Mouse (Mus musculus) hindbrain, postnatal 0 days (tissue): ENCODE measurements at regions not wholly inside any gene's neighbourhood (a gene's known extent, or its start where the extent isn't known, plus 50 kb on each side); places are given as distances from the start of the nearest gene placed in this dataset.

Experiments
- ATAC-seq: fragments of 200-750 bp; cut with Nextera tagmentation; 2 replicates; pipeline ENCODE4 v1.8.0; 2017; ENCODE audit warnings: mild to moderate bottlenecking, moderate TSS enrichment, moderate library complexity
- DNase-seq: peaks from one replicate; pipeline ENCODE4 v3.0.0-alpha.2; 2015; ENCODE audit warnings: low spot score
- H3K27ac ChIP-seq: fragments of 300-500 bp; sonication (generic); 2 replicates; pipeline ENCODE4 v1.5.1; 2014; ENCODE audit warnings: mild to moderate bottlenecking
- H3K27me3 ChIP-seq: fragments of 300-500 bp; sonication (generic); 2 replicates; pipeline ENCODE4 v1.6.1; 2014; ENCODE audit warnings: low read length, mixed read lengths; ENCODE audit not compliant: insufficient read depth
- H3K36me3 ChIP-seq: fragments of 300-500 bp; sonication (generic); 2 replicates; pipeline ENCODE4 v1.6.1; 2014; ENCODE audit warnings: low read length, mixed read lengths; ENCODE audit not compliant: insufficient read depth
- H3K4me1 ChIP-seq: fragments of 300-500 bp; sonication (generic); 2 replicates; pipeline ENCODE4 v1.6.1; 2014; ENCODE audit warnings: antibody characterized with exemption, low read length, mixed read lengths; ENCODE audit not compliant: insufficient read depth
- H3K4me2 ChIP-seq: fragments of 300-500 bp; sonication (generic); 2 replicates; pipeline ENCODE4 v1.6.1; 2014; ENCODE audit warnings: low read depth, mild to moderate bottlenecking, low read length, moderate library complexity, mixed read lengths
- H3K4me3 ChIP-seq: fragments of 300-500 bp; sonication (generic); 2 replicates; pipeline ENCODE4 v1.5.1; 2014; ENCODE audit warnings: low read length
- H3K9ac ChIP-seq: fragments of 300-500 bp; sonication (generic); replicated peaks from 2 replicates; pipeline ENCODE4 v1.6.1; 2014; ENCODE audit warnings: mild to moderate bottlenecking, low read length, moderate library complexity, mixed read lengths
- H3K9me3 ChIP-seq: fragments of 300-500 bp; sonication (generic); 2 replicates; pipeline ENCODE4 v1.6.1; 2016; ENCODE audit warnings: low read length, mixed read lengths
- CTCF ChIP-seq: IDR thresholded peaks from 2 replicates; pipeline ENCODE4 v1.5.1; 2016; ENCODE audit warnings: antibody characterized with exemption, control low read depth, low read depth
- WGBS: fragments of 180-500 bp; shearing (Covaris S2); extraction: QIAGEN DNeasy Blood & Tissue Kit; methylation state at CpG from one replicate; pipeline ENCODE4 v1.1.7; 2014; 5-methylcytosine and 5-hydroxymethylcytosine counted together

GRCm38 (mm10) chr1:81912607-81913006 lies 320.3 kb upstream of the Gm9747 start:
- TF ChIP-seq CTCF = no peak
- no peak overlapping the region for H3K27ac ChIP-seq
- DNase-seq (no peak), ATAC-seq (no peak)
- no peaks in the 10 kb centered on the region for H3K4me1 ChIP-seq
- no peaks in the 10 kb centered on the region for H3K27me3 ChIP-seq
- no peaks in the 10 kb centered on the region for H3K9me3 ChIP-seq
- H3K4me3 ChIP-seq = no peak overlapping the region
- no peak overlapping the region for H3K4me2 ChIP-seq
- H3K36me3 ChIP-seq = no peaks in the 10 kb centered on the region
- H3K9ac ChIP-seq = no peak overlapping the region

DNA sequence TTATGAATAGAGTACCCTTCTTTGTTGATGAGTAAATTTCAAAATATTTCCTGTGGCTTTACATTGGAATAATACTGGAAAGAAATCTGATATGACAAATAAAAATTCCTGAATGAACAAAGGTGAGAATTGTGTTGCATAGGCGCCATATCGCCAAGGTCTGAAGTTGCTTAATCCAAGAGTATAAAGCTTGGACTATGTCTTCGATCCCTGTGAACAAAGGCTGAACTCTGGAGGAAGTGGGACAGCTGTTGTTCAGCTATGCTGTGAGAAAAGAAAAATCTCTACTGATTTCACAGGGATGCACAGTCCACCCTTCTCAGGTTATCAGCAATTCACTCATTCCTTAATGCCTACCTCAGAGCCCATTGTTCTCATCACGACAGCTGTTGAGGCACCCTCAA lies 319.3 kb upstream of the Gm9747 start:
- no peak for ATAC-seq
- no peaks in the 10 kb centered on the region for H3K27me3 ChIP-seq
- WGBS = 87% methylated on average over 4 of the region's 4 CpGs

DNA sequence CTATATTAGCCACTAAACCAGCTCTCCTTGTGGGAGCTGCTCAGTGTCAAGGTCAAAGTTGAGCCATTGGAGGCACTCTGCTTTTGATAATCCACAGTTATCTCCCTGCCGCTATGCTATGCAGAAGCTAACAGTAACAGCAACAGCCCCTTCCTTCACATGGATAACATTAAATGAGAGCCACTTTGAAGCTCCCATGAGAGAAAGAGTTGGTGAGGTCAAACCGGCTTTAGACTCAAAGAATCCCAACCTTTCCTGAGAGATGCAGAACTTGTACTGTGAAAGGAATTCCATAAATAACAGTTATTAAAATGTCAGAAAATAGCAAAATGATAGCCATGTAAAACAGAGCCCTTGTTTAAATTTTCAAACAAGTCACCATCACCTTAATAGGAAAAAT lies 316.1 kb upstream of the Gm9747 start:
- H3K27me3 ChIP-seq = no peaks in the 10 kb centered on the region
- DNase-seq = no peak
- H3K9ac ChIP-seq = no peak overlapping the region
- H3K9me3 ChIP-seq = no peaks in the 10 kb centered on the region
- H3K4me3 ChIP-seq = no peak overlapping the region
- no peaks in the 10 kb centered on the region for H3K36me3 ChIP-seq
- H3K27ac ChIP-seq = no peak overlapping the region
- H3K4me2 ChIP-seq = no peak overlapping the region
- H3K4me1 ChIP-seq = no peaks in the 10 kb centered on the region
- TF ChIP-seq CTCF = no peak
- no peak for ATAC-seq
- WGBS = 86% methylated on average over 2 of the region's 2 CpGs

More for the DNA sequence above, 319.3 kb upstream of the Gm9747 start:
- Histone ChIP-seq H3K9ac (no peak overlapping the region), H3K36me3 (no peaks in the 10 kb centered on the region), H3K4me2 (no peak overlapping the region), H3K9me3 (no peaks in the 10 kb centered on the region), H3K4me3 (no peak overlapping the region), H3K27ac (no peak overlapping the region), H3K4me1 (no peaks in the 10 kb centered on the region)
- DNase-seq = no peak
- TF ChIP-seq CTCF = no peak

DNA sequence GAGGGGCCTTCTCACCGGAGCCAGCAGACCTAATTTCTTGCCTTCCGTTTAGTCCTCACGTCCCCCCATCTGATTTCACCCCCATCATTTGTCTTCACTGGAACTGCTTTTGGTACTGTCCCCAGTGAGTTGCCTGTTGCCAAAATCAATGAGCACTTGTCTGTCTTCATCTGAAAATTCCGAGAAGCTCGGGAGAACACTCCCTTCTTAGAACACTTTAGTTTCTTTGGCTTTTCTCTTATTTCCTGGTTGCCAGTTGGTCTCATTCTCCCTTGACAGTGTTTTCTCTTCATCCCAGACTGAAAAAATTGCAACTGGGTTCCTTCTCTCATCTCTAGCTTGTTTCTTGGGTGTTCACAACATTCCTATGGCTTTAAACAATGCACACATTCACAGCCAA lies 305.2 kb upstream of the Gm9747 start:
- Histone ChIP-seq H3K27ac (no peak overlapping the region), H3K36me3 (no peaks in the 10 kb centered on the region), H3K9ac (no peak overlapping the region), H3K27me3 (no peaks in the 10 kb centered on the region), H3K4me3 (no peak overlapping the region), H3K9me3 (no peaks in the 10 kb centered on the region), H3K4me1 (no peaks in the 10 kb centered on the region), H3K4me2 (no peak overlapping the region)
- DNase-seq (no peak), ATAC-seq (no peak)
- TF ChIP-seq CTCF = no peak
- WGBS = 94% methylated on average over 5 of the region's 5 CpGs

GRCm38 (mm10) chr1:81933064-81933463 lies 299.8 kb upstream of the Gm9747 start:
- H3K4me2 ChIP-seq = no peak overlapping the region
- H3K4me3 ChIP-seq = no peak overlapping the region
- no peak for TF ChIP-seq CTCF
- ATAC-seq (peak; percentile 86), DNase-seq (peak; percentile 23)
- no peak overlapping the region for H3K27ac ChIP-seq
- no peaks in the 10 kb centered on the region for H3K9me3 ChIP-seq
- no peak overlapping the region for H3K9ac ChIP-seq
- H3K27me3 ChIP-seq = no peaks in the 10 kb centered on the region
- H3K36me3 ChIP-seq = no peaks in the 10 kb centered on the region
- H3K4me1 ChIP-seq = no peaks in the 10 kb centered on the region

- no peaks in the 10 kb centered on the region for H3K9me3 ChIP-seq
- WGBS = 43% methylated on average over 5 of the region's 5 CpGs
These were observed 287.7 kb upstream of the Gm9747 start for GRCm38 (mm10) chr1:81945236-81945635.

DNA sequence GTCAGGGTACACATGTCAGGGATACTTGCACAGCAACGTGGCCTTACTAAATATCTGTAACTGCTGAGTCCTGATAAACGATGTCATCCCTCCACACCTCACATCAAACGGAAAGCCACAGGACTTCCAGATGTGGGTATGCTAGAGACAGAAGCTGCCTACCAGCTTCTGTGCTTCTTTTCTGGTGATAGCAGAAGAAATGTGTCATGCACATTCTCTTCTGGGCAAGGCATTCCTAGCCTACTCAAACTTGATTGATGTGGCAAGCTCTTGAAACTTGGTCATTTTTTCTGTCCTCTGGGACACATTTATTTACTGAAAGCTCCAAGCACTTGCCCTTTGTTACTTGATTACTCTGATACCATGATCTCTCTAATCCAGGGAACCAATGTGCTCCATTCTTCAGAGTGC lies 282.8 kb upstream of the Gm9747 start:
- Histone ChIP-seq H3K27ac (no peak overlapping the region), H3K9me3 (no peaks in the 10 kb centered on the region), H3K27me3 (no peaks in the 10 kb centered on the region), H3K9ac (no peak overlapping the region), H3K4me1 (no peaks in the 10 kb centered on the region), H3K4me3 (no peak overlapping the region), H3K36me3 (no peaks in the 10 kb centered on the region), H3K4me2 (no peak overlapping the region)
- TF ChIP-seq CTCF = no peak
- no peak for DNase-seq
- WGBS = 79% methylated on average over 3 of the region's 3 CpGs
- no peak for ATAC-seq

More at GRCm38 (mm10) chr1:81945236-81945635, 287.7 kb upstream of the Gm9747 start:
- Histone ChIP-seq H3K4me3 (no peak overlapping the region), H3K27me3 (no peaks in the 10 kb centered on the region), H3K9ac (no peak overlapping the region), H3K4me1 (no peaks in the 10 kb centered on the region), H3K4me2 (no peak overlapping the region), H3K36me3 (no peaks in the 10 kb centered on the region), H3K27ac (no peak overlapping the region)
- DNase-seq (peak; percentile 9), ATAC-seq (no peak)
- TF ChIP-seq CTCF = no peak
